Mouse (Mus musculus) testis, adult 2 months (tissue): ENCODE measurements around the gene Nrip1. TPM values are rescaled to one million over a fixed set of nuclear protein-coding genes. Genes with fewer than 3 reads are reported as not detected.

Experiments
- H3K27ac ChIP-seq: fragments of 200-500 bp; 2 replicates; pipeline ENCODE4 v1.5.1; 2012; ENCODE audit warnings: low read depth, low read length; ENCODE audit not compliant: control insufficient read depth, insufficient read depth
- H3K27me3 ChIP-seq: fragments of 200-500 bp; 2 replicates; pipeline ENCODE4 v1.6.1; 2012; ENCODE audit warnings: mild to moderate bottlenecking, low read length, moderate library complexity; ENCODE audit not compliant: control insufficient read depth, insufficient read depth
- H3K36me3 ChIP-seq: fragments of 200-500 bp; 2 replicates; pipeline ENCODE4 v1.6.1; 2012; ENCODE audit warnings: mild to moderate bottlenecking, low read length; ENCODE audit not compliant: control insufficient read depth, insufficient read depth
- H3K4me1 ChIP-seq: fragments of 200-500 bp; 2 replicates; pipeline ENCODE4 v1.6.1; 2012; ENCODE audit warnings: low read length; ENCODE audit not compliant: control insufficient read depth, insufficient read depth
- H3K4me3 ChIP-seq: fragments of 200-500 bp; 2 replicates; pipeline ENCODE4 v1.5.1; 2012; ENCODE audit warnings: low read depth, mild to moderate bottlenecking, low read length, moderate library complexity, mixed read lengths; ENCODE audit not compliant: control insufficient read depth
- CTCF ChIP-seq: fragments of 200-500 bp; IDR thresholded peaks from 2 replicates; pipeline ENCODE4 v1.5.1; 2012; ENCODE audit warnings: low read depth, mild to moderate bottlenecking, inconsistent platforms, low read length, moderate library complexity; ENCODE audit not compliant: control insufficient read depth, insufficient read depth, insufficient replicate concordance
- POLR2A ChIP-seq: fragments of 200-500 bp; IDR thresholded peaks from 2 replicates; pipeline ENCODE4 v1.6.1; 2012; ENCODE audit warnings: low read depth, mild to moderate bottlenecking, inconsistent platforms, low read length, moderate library complexity; ENCODE audit not compliant: control insufficient read depth
- polyA plus RNA-seq: library from polyadenylated mRNA; depleted of rRNA; stranded (reverse); fragments of >200 nt; gene quantifications from 2 replicates; pipeline ENCODE4 v1.2.3, GENCODE M21; 2012

Gene Nrip1
- polyA plus RNA-seq, 1 experiment, result 1.9 TPM

DNA sequence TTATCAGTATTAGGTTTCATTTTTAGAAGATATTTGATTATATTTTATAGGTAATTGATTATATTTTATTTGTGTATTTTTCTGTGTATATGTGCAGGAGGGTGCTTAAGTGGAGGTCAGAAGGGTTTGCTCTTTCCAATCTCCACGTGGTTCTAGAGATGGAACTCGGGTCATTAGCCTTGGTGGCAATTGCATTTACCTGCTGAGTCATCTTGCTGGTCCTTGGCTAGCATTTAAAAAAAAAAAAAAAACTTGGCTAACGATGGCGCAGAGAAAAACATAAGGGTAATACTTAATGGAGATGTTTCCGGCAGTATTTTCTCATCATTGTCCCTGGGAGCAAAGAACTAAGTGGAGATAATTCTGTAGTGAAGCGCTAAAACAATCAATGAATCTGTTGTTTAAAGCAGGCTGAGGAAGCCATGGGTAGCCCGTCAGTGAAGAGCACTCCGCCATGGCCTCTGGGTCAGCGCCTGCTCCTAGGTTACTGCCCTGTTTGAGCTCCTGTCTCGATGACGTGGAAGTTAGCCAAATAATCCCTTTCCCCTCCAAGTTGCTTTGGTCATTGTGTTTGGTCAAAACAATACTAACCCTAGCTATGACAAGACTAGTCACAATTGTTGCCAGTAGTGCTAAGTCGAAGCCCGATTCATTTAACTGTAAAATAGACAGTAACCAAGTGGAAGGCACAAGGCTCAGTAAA, 25.8 kb downstream of the Nrip1 start:
- Histone ChIP-seq H3K4me1 (no peaks in the 10 kb centered on the region), H3K36me3 (no peaks in the 10 kb centered on the region), H3K4me3 (no peak overlapping the region), H3K27me3 (no peaks in the 10 kb centered on the region), H3K27ac (no peak overlapping the region)
- TF ChIP-seq CTCF (no peak), POLR2A (no peak)

DNA sequence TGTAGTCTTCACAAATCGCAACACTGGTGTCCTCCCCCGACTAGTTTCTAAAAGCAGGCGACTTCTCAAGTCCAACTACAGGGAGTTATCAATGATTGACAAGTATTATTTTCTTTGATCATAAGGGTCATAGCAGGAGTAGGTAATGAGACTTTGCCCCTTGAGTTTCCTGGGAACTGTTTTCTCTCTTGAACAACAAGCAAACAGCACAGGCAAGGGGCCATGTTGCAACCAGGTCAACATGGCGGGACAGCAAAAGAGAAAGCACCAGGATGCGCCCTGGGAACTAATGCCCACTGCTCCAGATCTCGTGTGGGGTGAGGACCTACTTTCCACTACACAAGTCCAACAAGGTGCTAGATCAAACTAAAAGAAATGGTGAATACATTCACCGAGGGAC, 27.3 kb downstream of the Nrip1 start:
- TF ChIP-seq CTCF (no peak), POLR2A (no peak)
- H3K27me3 ChIP-seq, result no peaks in the 10 kb centered on the region
- H3K27ac ChIP-seq, result no peak overlapping the region
- no peaks in the 10 kb centered on the region for H3K4me1 ChIP-seq
- no peak overlapping the region for H3K4me3 ChIP-seq
- H3K36me3 ChIP-seq, result no peaks in the 10 kb centered on the region

DNA sequence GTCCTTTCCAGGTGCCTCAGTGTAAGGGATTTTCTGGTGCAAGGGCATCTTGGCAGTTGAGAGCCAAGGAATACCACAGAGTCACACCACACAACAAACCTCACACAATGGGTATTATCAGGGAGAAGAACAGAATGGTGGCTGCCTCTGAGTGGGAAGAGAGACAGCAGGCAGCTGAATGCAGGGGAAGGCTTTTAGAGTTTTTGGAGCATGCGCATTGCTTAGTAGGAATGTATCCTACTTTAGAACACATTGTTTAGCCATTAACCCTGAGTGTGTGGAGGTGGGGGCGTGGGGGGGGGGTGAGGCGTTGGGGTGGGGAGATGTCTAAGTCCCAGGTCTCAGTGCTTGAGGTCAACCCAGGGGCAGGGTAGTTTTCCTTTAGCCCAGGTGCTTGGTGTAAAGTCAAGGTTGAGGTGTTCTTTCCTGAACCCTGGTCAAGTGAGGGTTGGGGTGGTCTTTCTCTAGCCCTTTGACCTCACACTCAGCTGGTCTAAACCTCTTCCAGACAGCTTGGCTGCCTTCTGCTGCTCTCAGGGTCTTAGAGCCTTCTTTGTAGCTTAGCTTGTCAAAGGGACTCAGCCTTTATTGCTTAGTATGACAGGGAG, 28.8 kb downstream of the Nrip1 start:
- H3K4me1 ChIP-seq, result no peaks in the 10 kb centered on the region
- no peaks in the 10 kb centered on the region for H3K27me3 ChIP-seq
- TF ChIP-seq CTCF (no peak), POLR2A (no peak)
- no peak overlapping the region for H3K27ac ChIP-seq
- H3K4me3 ChIP-seq, result no peak overlapping the region
- H3K36me3 ChIP-seq, result no peaks in the 10 kb centered on the region

DNA sequence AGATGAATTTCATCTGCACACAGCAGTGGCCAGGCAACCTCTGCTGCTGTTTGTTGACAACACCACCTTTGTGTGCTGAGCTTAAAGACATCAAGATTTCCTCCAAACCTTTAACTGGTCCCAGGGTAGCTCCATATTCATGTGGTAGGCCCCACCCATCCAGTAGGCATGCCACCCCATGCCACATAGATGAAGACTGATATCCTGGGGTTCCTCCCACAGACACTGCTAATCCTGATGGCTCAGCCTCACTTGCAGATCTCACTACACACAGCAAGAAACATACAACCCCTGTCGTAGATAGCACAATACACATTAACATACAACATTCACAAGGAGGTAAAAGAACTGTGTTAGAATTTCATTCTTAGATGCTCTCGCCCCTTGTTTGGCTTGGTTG, 29.6 kb downstream of the Nrip1 start:
- Histone ChIP-seq H3K27ac (no peak overlapping the region), H3K4me1 (no peaks in the 10 kb centered on the region; the same call in 1 of the 2 replicates), H3K36me3 (no peaks in the 10 kb centered on the region), H3K4me3 (no peak overlapping the region), H3K27me3 (no peaks in the 10 kb centered on the region)
- TF ChIP-seq CTCF (no peak), POLR2A (no peak)

GRCm38 (mm10) chr16:76341636-76342035, 32.0 kb downstream of the Nrip1 start:
- no peak for TF ChIP-seq CTCF
- TF ChIP-seq POLR2A, result no peak
- H3K27me3 ChIP-seq, result no peaks in the 10 kb centered on the region
- no peak overlapping the region for H3K4me3 ChIP-seq
- H3K36me3 ChIP-seq, result no peaks in the 10 kb centered on the region
- no peaks in the 10 kb centered on the region; the same call in 1 of the 2 replicates for H3K4me1 ChIP-seq
- H3K27ac ChIP-seq, result no peak overlapping the region

DNA sequence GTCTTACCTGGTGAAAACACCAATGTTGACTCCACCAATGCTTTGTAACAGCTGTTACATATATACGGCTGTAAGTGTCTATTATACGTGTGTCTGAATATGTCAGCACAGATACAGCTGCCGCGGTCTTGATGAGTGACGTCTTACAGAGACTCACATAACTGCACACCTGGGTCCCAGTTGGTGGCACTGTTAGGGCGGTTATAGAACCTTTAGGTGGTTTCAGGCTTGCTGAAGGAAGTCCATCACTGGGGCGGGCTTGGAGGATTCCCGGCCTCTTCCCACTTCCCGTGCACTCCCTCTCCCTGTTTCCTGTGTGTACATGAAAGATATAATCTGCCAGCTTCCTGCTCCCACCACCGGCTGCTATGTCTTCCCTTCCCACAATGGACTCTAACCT, 34.4 kb downstream of the Nrip1 start:
- TF ChIP-seq CTCF, result no peak
- no peak for TF ChIP-seq POLR2A
- H3K27me3 ChIP-seq, result no peaks in the 10 kb centered on the region
- H3K36me3 ChIP-seq, result no peaks in the 10 kb centered on the region

DNA sequence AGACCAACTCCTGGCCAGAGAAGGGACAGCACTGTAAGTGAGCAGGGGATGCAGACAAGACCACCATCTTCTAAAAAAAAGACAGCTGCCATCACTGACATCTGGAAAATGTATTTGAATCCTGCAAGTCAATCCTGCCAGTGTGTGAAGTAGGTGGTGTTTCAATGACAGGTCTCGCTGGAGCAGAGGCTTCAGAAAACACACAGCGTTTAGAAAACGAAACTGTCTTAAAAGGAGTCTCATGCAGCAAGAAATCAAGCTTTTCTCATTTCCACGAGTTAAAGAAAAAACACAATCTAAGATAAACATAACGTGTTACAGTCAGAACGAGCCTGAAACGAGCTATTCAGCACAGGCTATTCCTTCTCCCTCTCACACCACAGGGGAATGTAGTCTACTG, 36.3 kb downstream of the Nrip1 start:
- H3K27me3 ChIP-seq, result no peaks in the 10 kb centered on the region
- TF ChIP-seq POLR2A (no peak), CTCF (no peak)

More for the DNA sequence above, 34.4 kb downstream of the Nrip1 start:
- Histone ChIP-seq H3K27ac (no peak overlapping the region), H3K4me3 (no peak overlapping the region), H3K4me1 (no peaks in the 10 kb centered on the region; the same call in 1 of the 2 replicates)

GRCm38 (mm10) chr16:76336932-76337331, 36.7 kb downstream of the Nrip1 start:
- no peaks in the 10 kb centered on the region for H3K27me3 ChIP-seq
- H3K27ac ChIP-seq, result no peak overlapping the region
- H3K4me3 ChIP-seq, result no peak overlapping the region
- TF ChIP-seq POLR2A, result no peak
- no peak for TF ChIP-seq CTCF
- H3K36me3 ChIP-seq, result no peaks in the 10 kb centered on the region
- H3K4me1 ChIP-seq, result no peaks in the 10 kb centered on the region; the same call in 1 of the 2 replicates

More for the DNA sequence above, 36.3 kb downstream of the Nrip1 start:
- Histone ChIP-seq H3K4me3 (no peak overlapping the region), H3K4me1 (no peaks in the 10 kb centered on the region; the same call in 1 of the 2 replicates), H3K36me3 (no peaks in the 10 kb centered on the region), H3K27ac (no peak overlapping the region)
